Mouse (Mus musculus) C2C12 (cell line): ENCODE data around the gene Pdxk.

Source experiments
- CTCF ChIP-seq: IDR thresholded peaks from one replicate; pipeline ENCODE4 v1.5.1; 2011; ENCODE audit not compliant: control insufficient read depth, insufficient read depth, insufficient read length
- FOSL1 ChIP-seq: IDR thresholded peaks from one replicate; pipeline ENCODE4 v1.8.0; 2011; ENCODE audit warnings: mild to moderate bottlenecking, low read length; ENCODE audit not compliant: poor library complexity, insufficient read depth, severe bottlenecking
- MYOD1 ChIP-seq: IDR thresholded peaks from one replicate; pipeline ENCODE4 v1.6.1; 2011; ENCODE audit warnings: low read depth; ENCODE audit not compliant: control insufficient read depth, insufficient read length

- no peak for TF ChIP-seq CTCF
- no peak for TF ChIP-seq FOSL1
- no peak for TF ChIP-seq MYOD1
Observed at GRCm38 (mm10) chr10:78473434-78473833, 8.7 kb upstream of the Pdxk start.
